Mouse (Mus musculus) hindbrain, embryonic 16.5 days (tissue): Measurements from ENCODE around the gene Cacna2d1. TPM values are rescaled to one million over a fixed set of nuclear protein-coding genes. Genes with fewer than 3 reads are reported as not detected.

ENCODE experiments used
- ATAC-seq: fragments of 200-750 bp; cut with Nextera tagmentation; 2 replicates; pipeline ENCODE4 v1.8.0; 2017; ENCODE audit warnings: moderate TSS enrichment, moderate library complexity
- H3K27ac ChIP-seq: fragments of 300-500 bp; sonication (generic); 2 replicates; pipeline ENCODE4 v1.5.1; 2014; ENCODE audit warnings: low read depth, mild to moderate bottlenecking, control low read depth, low read length, moderate library complexity
- H3K27me3 ChIP-seq: fragments of 300-500 bp; sonication (generic); replicated peaks from 2 replicates; pipeline ENCODE4 v1.6.1; 2014; ENCODE audit warnings: low read length; ENCODE audit not compliant: control insufficient read depth, insufficient read depth
- H3K36me3 ChIP-seq: fragments of 300-500 bp; sonication (generic); 2 replicates; pipeline ENCODE4 v1.6.1; 2014; ENCODE audit warnings: mild to moderate bottlenecking, low read length, moderate library complexity, mixed read lengths; ENCODE audit not compliant: control insufficient read depth, insufficient read depth
- H3K4me1 ChIP-seq: fragments of 300-500 bp; sonication (generic); 2 replicates; pipeline ENCODE4 v1.6.1; 2014; ENCODE audit warnings: low read depth, low read length; ENCODE audit not compliant: control insufficient read depth, insufficient read depth
- H3K4me2 ChIP-seq: fragments of 300-500 bp; sonication (generic); 2 replicates; pipeline ENCODE4 v1.6.1; 2014; ENCODE audit warnings: mild to moderate bottlenecking, low read length, control low read depth, moderate library complexity
- H3K4me3 ChIP-seq: fragments of 300-500 bp; sonication (generic); 2 replicates; pipeline ENCODE4 v1.5.1; 2014; ENCODE audit warnings: mild to moderate bottlenecking, low read length, control low read depth, moderate library complexity
- H3K9ac ChIP-seq: fragments of 300-500 bp; sonication (generic); 2 replicates; pipeline ENCODE4 v1.6.1; 2014; ENCODE audit warnings: low read depth, mild to moderate bottlenecking, control low read depth, low read length, moderate library complexity
- H3K9me3 ChIP-seq: fragments of 300-500 bp; sonication (generic); 2 replicates; pipeline ENCODE4 v1.6.1; 2014; ENCODE audit warnings: mild to moderate bottlenecking, low read length, moderate library complexity; ENCODE audit not compliant: control insufficient read depth
- WGBS: fragments of 180-500 bp; shearing (Covaris S2); extraction: QIAGEN DNeasy Blood & Tissue Kit; methylation state at CpG from one replicate; pipeline ENCODE4 v1.1.7; 2014; 5-methylcytosine and 5-hydroxymethylcytosine counted together
- polyA plus RNA-seq: library from polyadenylated mRNA; unstranded; fragments of >200 nt; fragmentation: Nextera tagmentation; extraction: Ambion mirVana; gene quantifications from 2 replicates; pipeline ENCODE4 v1.2.1, GENCODE M21; 2015

The Cacna2d1 gene
- polyA plus RNA-seq, 1 experiment from 2014 or later, result 30.4 TPM

- H3K4me2 ChIP-seq, result no peak overlapping the region
- ATAC-seq, result peak; percentile 80
- H3K4me1 ChIP-seq, result peaks cover 7% of the 10 kb centered on the region
- WGBS, result 17% methylated on average over 5 of the region's 5 CpGs
- no peak overlapping the region for H3K9ac ChIP-seq
- H3K4me3 ChIP-seq, result no peak overlapping the region
- H3K27me3 ChIP-seq, result no peaks in the 10 kb centered on the region
- H3K9me3 ChIP-seq, result no peaks in the 10 kb centered on the region
- no peak overlapping the region for H3K27ac ChIP-seq
- no peaks in the 10 kb centered on the region for H3K36me3 ChIP-seq
These were observed 303.5 kb downstream of the Cacna2d1 start for GRCm38 (mm10) chr5:16237972-16238371.

GRCm38 (mm10) chr5:16240255-16240654, 305.8 kb downstream of the Cacna2d1 start:
- Histone ChIP-seq H3K4me3 (no peak overlapping the region), H3K4me1 (peaks cover 3% of the 10 kb centered on the region; the same call in 1 of the 2 replicates), H3K36me3 (no peaks in the 10 kb centered on the region), H3K27ac (no peak overlapping the region), H3K4me2 (no peak overlapping the region), H3K9ac (no peak overlapping the region), H3K9me3 (no peaks in the 10 kb centered on the region), H3K27me3 (no peaks in the 10 kb centered on the region)
- ATAC-seq, result no peak
- 50% methylated on average over 3 of the region's 3 CpGs for WGBS

GRCm38 (mm10) chr5:16243599-16243998, 309.1 kb downstream of the Cacna2d1 start:
- H3K36me3 ChIP-seq, result no peaks in the 10 kb centered on the region
- H3K4me3 ChIP-seq, result no peak overlapping the region
- H3K27ac ChIP-seq, result no peak overlapping the region
- no peaks in the 10 kb centered on the region for H3K27me3 ChIP-seq
- no peaks in the 10 kb centered on the region for H3K4me1 ChIP-seq
- 43% methylated on average over 2 of the region's 2 CpGs for WGBS
- no peaks in the 10 kb centered on the region for H3K9me3 ChIP-seq
- no peak overlapping the region for H3K9ac ChIP-seq
- no peak overlapping the region for H3K4me2 ChIP-seq
- ATAC-seq, result peak; percentile 42; the same call in 1 of the 2 replicates

- Histone ChIP-seq H3K4me3 (no peak overlapping the region), H3K9ac (no peak overlapping the region), H3K4me1 (no peaks in the 10 kb centered on the region), H3K36me3 (no peaks in the 10 kb centered on the region), H3K4me2 (no peak overlapping the region), H3K9me3 (0 out of 2 replicates have a peak, but pooled peaks cover 2% of the 10 kb centered on the region), H3K27me3 (no peaks in the 10 kb centered on the region), H3K27ac (no peak overlapping the region)
- ATAC-seq, result peak; percentile 60; the same call in 1 of the 2 replicates
- 59% methylated on average over 6 of the region's 6 CpGs for WGBS
These were observed 318.4 kb downstream of the Cacna2d1 start for GRCm38 (mm10) chr5:16252738-16253513.

GRCm38 (mm10) chr5:16253768-16254167, 319.3 kb downstream of the Cacna2d1 start:
- H3K4me2 ChIP-seq, result no peak overlapping the region
- no peaks in the 10 kb centered on the region for H3K27me3 ChIP-seq
- ATAC-seq, result no peak
- H3K4me1 ChIP-seq, result no peaks in the 10 kb centered on the region
- 88% methylated on average over 1 of the region's 1 CpGs for WGBS
- no peak overlapping the region for H3K9ac ChIP-seq
- no peak overlapping the region for H3K4me3 ChIP-seq
- no peak overlapping the region for H3K27ac ChIP-seq
- no peaks in the 10 kb centered on the region for H3K36me3 ChIP-seq
- 0 out of 2 replicates have a peak, but pooled peaks cover 2% of the 10 kb centered on the region for H3K9me3 ChIP-seq

GRCm38 (mm10) chr5:16265385-16265784, 330.9 kb downstream of the Cacna2d1 start:
- 55% methylated on average over 6 of the region's 6 CpGs for WGBS
- no peaks in the 10 kb centered on the region for H3K4me1 ChIP-seq
- no peaks in the 10 kb centered on the region for H3K36me3 ChIP-seq
- no peak overlapping the region for H3K4me2 ChIP-seq
- H3K4me3 ChIP-seq, result no peak overlapping the region
- ATAC-seq, result peak; percentile 78
- H3K27ac ChIP-seq, result no peak overlapping the region
- H3K9me3 ChIP-seq, result no peaks in the 10 kb centered on the region
- no peak overlapping the region for H3K9ac ChIP-seq
- no peaks in the 10 kb centered on the region for H3K27me3 ChIP-seq

- no peaks in the 10 kb centered on the region for H3K27me3 ChIP-seq
- no peaks in the 10 kb centered on the region for H3K4me1 ChIP-seq
- ATAC-seq, result no peak
- H3K9me3 ChIP-seq, result no peaks in the 10 kb centered on the region
- 65% methylated on average over 2 of the region's 2 CpGs for WGBS
- no peak overlapping the region for H3K27ac ChIP-seq
- no peak overlapping the region for H3K4me2 ChIP-seq
- no peaks in the 10 kb centered on the region; the same call in 1 of the 2 replicates for H3K36me3 ChIP-seq
- no peak overlapping the region for H3K4me3 ChIP-seq
- no peak overlapping the region for H3K9ac ChIP-seq
These were observed 342.6 kb downstream of the Cacna2d1 start for GRCm38 (mm10) chr5:16277058-16277457.

- no peak overlapping the region for H3K9ac ChIP-seq
- H3K36me3 ChIP-seq, result no peaks in the 10 kb centered on the region; the same call in 1 of the 2 replicates
- H3K4me2 ChIP-seq, result no peak overlapping the region
- no peaks in the 10 kb centered on the region for H3K27me3 ChIP-seq
- no peaks in the 10 kb centered on the region for H3K9me3 ChIP-seq
- H3K4me3 ChIP-seq, result no peak overlapping the region
- WGBS, result 89% methylated on average over 5 of the region's 5 CpGs
- no peak overlapping the region for H3K27ac ChIP-seq
- no peaks in the 10 kb centered on the region for H3K4me1 ChIP-seq
- ATAC-seq, result no peak
These were observed 346.7 kb downstream of the Cacna2d1 start for GRCm38 (mm10) chr5:16281229-16281628.

GRCm38 (mm10) chr5:16293223-16293622, 358.7 kb downstream of the Cacna2d1 start:
- H3K9me3 ChIP-seq, result no peaks in the 10 kb centered on the region
- H3K4me1 ChIP-seq, result no peaks in the 10 kb centered on the region
- WGBS, result 12% methylated on average over 1 of the region's 1 CpGs
- H3K9ac ChIP-seq, result no peak overlapping the region
- no peak overlapping the region for H3K4me3 ChIP-seq
- ATAC-seq, result no peak
- no peaks in the 10 kb centered on the region for H3K27me3 ChIP-seq
- H3K27ac ChIP-seq, result no peak overlapping the region
- H3K4me2 ChIP-seq, result no peak overlapping the region
- H3K36me3 ChIP-seq, result no peaks in the 10 kb centered on the region
